Mouse (Mus musculus) heart, embryonic 11.5 days (tissue): Measurements from ENCODE around the gene Lpcat4. TPM values are rescaled to one million over a fixed set of nuclear protein-coding genes. Genes with fewer than 3 reads are reported as not detected.

Experiments
- ATAC-seq: fragments of 200-750 bp; cut with Nextera tagmentation; replicated peaks from 2 replicates; pipeline ENCODE4 v1.8.0; 2017; ENCODE audit warnings: moderate library complexity; ENCODE audit not compliant: insufficient number of reproducible peaks, low FRiP score, low TSS enrichment
- H3K27ac ChIP-seq: fragments of 300-500 bp; sonication (generic); 2 replicates; pipeline ENCODE4 v1.5.1; 2014; ENCODE audit warnings: mild to moderate bottlenecking, low read depth, low read length
- H3K27me3 ChIP-seq: fragments of 300-500 bp; sonication (generic); 2 replicates; pipeline ENCODE4 v1.6.1; 2014; ENCODE audit warnings: mild to moderate bottlenecking, low read length, mixed read lengths; ENCODE audit not compliant: control insufficient read depth, insufficient read depth
- H3K36me3 ChIP-seq: fragments of 300-500 bp; sonication (generic); 2 replicates; pipeline ENCODE4 v1.6.1; 2014; ENCODE audit warnings: mild to moderate bottlenecking, low read length, moderate library complexity, mixed read lengths; ENCODE audit not compliant: control insufficient read depth, insufficient read depth
- H3K4me1 ChIP-seq: fragments of 300-500 bp; sonication (generic); 2 replicates; pipeline ENCODE4 v1.6.1; 2014; ENCODE audit warnings: low read length; ENCODE audit not compliant: control insufficient read depth, insufficient read depth
- H3K4me2 ChIP-seq: fragments of 300-500 bp; sonication (generic); 2 replicates; pipeline ENCODE4 v1.6.1; 2014; ENCODE audit warnings: mild to moderate bottlenecking, moderate library complexity
- H3K4me3 ChIP-seq: fragments of 300-500 bp; sonication (generic); 2 replicates; pipeline ENCODE4 v1.5.1; 2014; ENCODE audit warnings: low read depth, low read length
- H3K9ac ChIP-seq: fragments of 300-500 bp; sonication (generic); 2 replicates; pipeline ENCODE4 v1.6.1; 2014; ENCODE audit warnings: mild to moderate bottlenecking, low read depth, low read length, moderate library complexity
- H3K9me3 ChIP-seq: fragments of 300-500 bp; sonication (generic); replicated peaks from 2 replicates; pipeline ENCODE4 v1.6.1; 2016; ENCODE audit warnings: low read length; ENCODE audit not compliant: control insufficient read depth
- WGBS: fragments of 180-500 bp; shearing (Covaris S2); extraction: QIAGEN DNeasy Blood & Tissue Kit; methylation state at CpG from one replicate; pipeline ENCODE4 v1.1.7; 2014; ENCODE audit not compliant: insufficient replicate concordance; 5-methylcytosine and 5-hydroxymethylcytosine counted together
- polyA plus RNA-seq: library from polyadenylated mRNA; unstranded; fragments of >200 nt; fragmentation: Nextera tagmentation; extraction: Ambion mirVana; gene quantifications from 2 replicates; pipeline ENCODE4 v1.2.1, GENCODE M21; 2014

Lpcat4 gene
- polyA plus RNA-seq, 1 experiment from 2014 or later, result 15.4 TPM

DNA sequence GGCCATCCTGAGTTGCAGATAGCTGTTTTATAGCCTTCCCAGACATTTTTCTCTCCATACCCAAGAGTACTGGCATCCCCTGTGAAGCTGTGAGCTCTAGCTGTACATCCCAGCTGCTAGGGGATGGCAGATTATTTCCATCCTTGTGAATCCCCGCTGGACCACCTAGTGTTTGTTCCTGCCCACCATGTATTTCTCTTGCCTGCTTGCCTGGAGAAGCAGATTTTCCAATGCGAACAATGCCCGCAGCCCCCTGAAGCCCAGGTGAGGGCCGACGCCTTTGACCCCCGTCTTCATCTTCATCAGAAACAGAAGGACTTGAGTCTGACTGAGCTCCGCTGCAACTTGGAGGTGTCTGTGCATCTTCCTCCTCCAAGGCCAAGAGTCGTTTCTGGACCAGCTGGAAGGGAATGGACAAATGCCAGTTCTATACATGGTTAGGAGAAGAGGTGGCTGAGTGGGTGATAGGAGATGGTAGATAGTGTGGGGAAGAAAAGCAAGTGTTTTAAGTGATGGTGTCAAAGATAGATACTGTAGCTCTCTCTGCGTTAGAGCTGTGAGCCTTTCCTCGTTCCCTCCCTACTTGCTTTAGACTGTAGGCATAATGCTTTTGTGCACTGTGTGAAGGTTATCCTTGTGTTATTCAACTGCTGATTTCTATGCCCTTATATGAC, 10.6 kb downstream of the Lpcat4 start:
- Histone ChIP-seq H3K27me3 (no peaks in the 10 kb centered on the region), H3K4me3 (no peak overlapping the region), H3K4me2 (no peak overlapping the region), H3K4me1 (no peaks in the 10 kb centered on the region), H3K27ac (no peak overlapping the region), H3K36me3 (no peaks in the 10 kb centered on the region), H3K9ac (no peak overlapping the region), H3K9me3 (no peaks in the 10 kb centered on the region)
- ATAC-seq, result no peak
- 80% methylated on average over 10 of the region's 10 CpGs for WGBS

DNA sequence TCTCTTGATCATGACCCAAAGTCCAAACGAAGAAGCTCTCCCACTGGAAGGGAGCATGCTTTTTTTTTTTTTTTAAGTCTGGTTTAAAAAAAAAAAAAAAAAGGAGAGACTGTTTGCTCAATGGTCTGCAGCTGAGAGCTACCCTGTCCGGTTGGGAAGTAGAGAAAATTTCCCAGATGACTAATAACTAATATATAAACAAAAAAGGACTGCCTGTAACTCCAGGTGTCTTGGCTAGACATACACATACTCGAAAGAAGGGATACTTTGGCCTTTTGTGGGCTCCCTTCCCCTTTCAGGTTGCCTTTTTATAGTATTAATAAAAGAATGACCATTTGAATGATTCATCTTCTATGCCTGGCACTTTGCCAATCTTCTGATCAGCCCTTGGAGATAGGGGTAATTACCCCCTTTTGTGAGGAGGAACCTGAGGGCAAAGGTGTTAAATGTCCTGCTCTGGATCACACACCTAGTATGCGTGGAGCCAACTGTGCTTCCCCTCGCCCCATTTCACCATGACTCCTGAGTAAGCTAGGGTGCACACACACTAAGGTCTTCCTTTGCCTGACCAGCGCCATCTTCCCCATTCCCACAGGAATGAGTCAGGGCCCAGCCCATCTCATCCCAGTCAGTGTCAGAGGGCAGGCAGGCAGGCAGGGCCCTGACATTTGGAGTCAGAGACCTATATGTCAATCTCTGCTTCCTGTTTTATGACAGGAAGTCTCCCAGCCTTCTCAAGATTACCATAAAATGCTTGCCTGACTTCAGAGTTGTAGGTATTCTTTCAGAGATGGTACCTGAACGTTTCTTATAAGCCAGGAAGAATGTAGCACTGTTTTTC, 15.6 kb downstream of the Lpcat4 start:
- no peaks in the 10 kb centered on the region for H3K27me3 ChIP-seq
- no peak overlapping the region for H3K4me2 ChIP-seq
- no peak overlapping the region for H3K9ac ChIP-seq
- no peak overlapping the region for H3K4me3 ChIP-seq
- no peaks in the 10 kb centered on the region for H3K36me3 ChIP-seq
- H3K4me1 ChIP-seq, result no peaks in the 10 kb centered on the region
- H3K9me3 ChIP-seq, result no peaks in the 10 kb centered on the region
- WGBS, result 75% methylated on average over 7 of the region's 7 CpGs
- H3K27ac ChIP-seq, result no peak overlapping the region
- ATAC-seq, result no peak

DNA sequence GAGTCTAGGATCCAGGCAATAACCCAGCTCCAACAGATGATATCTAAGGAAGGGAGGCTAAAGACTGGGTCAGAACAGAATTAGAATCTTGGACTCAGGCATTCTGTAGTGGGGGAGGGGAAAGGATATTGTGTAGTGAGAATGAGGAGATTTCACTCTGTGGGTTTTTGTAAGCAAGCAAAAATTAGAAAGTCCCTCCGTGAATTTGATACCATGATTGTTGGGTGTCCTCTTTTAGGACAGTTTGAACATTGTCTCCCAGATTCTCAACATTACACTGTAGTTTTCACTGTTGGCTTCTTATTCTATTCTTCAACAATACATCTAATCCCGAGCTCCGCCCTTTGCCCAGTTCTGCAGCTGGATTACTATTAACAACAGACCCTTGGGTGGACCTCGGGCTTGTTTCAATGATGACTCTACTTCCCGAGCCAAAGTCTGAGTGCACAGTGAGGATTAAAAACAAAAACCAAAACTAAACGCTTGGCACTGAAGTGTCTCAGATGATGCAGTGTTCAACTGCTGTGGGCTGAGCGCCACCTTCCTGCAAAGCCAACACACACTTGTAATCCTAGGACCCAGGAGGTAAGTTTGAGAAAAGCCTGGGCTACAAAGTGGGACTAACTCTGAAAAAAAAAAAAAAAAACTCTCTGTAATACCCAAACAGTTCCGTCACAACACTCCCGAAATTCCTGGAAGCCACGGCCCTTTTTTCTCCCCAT, 20.1 kb downstream of the Lpcat4 start, which contains the start of gene Nutm1:
Gene Nutm1, minus strand, starts transcription at position 51 of the 722 bp plus-strand sequence.
- Histone ChIP-seq H3K27me3 (no peaks in the 10 kb centered on the region), H3K4me2 (no peak within 1 kb of the TSS), H3K4me1 (no peaks in the 10 kb centered on the region), H3K27ac (no peak within 1 kb of the TSS), H3K36me3 (no peaks in the 10 kb centered on the region), H3K9me3 (no peaks in the 10 kb centered on the region), H3K4me3 (no peak within 1 kb of the TSS), H3K9ac (no peak within 1 kb of the TSS)
- ATAC-seq, result no peak
- WGBS, result 72% methylated on average over 10 of the region's 10 CpGs

DNA sequence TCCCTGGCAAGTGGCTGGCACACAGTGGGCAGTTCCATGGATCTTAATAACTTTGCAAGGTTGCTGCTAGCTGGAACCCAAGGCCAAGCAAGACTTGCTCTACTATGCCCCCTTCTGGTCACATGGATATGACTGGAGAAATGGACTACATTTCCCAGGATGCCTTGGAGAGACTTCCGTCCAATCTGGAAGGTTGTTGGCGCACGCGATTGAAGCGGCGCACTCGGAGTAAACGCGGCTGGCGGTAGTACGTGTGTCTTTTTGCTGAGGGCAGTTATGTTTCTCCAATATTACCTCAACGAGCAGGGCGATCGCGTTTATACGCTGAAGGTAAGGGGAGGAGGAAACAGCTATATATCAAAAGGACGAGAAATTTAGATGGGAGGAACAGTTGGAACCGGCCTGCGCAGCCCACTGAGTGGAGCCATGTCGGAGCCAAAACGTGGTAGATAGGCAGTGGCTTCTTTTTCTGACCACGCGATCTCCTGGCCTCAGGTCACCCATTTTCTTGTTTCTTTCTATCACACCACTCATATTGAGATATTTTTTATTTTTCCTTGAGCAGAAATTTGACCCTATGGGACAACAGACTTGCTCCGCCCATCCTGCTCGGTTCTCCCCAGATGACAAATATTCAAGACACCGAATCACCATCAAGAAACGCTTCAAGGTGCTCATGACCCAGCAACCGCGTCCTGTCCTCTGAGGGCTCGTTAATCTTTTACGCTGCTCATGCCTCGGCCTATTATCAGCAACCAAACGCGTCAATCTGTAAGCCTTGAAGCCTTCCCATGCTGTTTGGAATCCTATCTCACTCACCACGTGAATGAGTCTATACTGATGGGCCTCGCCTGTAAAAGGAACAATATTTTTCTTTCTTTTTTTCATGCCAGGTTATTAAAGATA, 22.7 kb downstream of the Lpcat4 start, which contains the start of gene Nop10:
Gene Nop10, plus strand, starts transcription at position 179 of the 906 bp plus-strand sequence.
- H3K4me1 ChIP-seq, result no peaks in the 10 kb centered on the region
- H3K27me3 ChIP-seq, result no peaks in the 10 kb centered on the region
- H3K27ac ChIP-seq, result peak within 1 kb of the TSS; percentile 43; the same call in 1 of the 2 replicates
- peak; percentile 44; the same call in 1 of the 2 replicates for ATAC-seq
- WGBS, result under 1% methylated on average over 36 of the region's 36 CpGs
- peak within 1 kb of the TSS; percentile 82 for H3K9ac ChIP-seq
- peak within 1 kb of the TSS; percentile 70 for H3K4me3 ChIP-seq
- H3K36me3 ChIP-seq, result no peaks in the 10 kb centered on the region
- peak within 1 kb of the TSS; percentile 76 for H3K4me2 ChIP-seq
- no peaks in the 10 kb centered on the region for H3K9me3 ChIP-seq

DNA sequence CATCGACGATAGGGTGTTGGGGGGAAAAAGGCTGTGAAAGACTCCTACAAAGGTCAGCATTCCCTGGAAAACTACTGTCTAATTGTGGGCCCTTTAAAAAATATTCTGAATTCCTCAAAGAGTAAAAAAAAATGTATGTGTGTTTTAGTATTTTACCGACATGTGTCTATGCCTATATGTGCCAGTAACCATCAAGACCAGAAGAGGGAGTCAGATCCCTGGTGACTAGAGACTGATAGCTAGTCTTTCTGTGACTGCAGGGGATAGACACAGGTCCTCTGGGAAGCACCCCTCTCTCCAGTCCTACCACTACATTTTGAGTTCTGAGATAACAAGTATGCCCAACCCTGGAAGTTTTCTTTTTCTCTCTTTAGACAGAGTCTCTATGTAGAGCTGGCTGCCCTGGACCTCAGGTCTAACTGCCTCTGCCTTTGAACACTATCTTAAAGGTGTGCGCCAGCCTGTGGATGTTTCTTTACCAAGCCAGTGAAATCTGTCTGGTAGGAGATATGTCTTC, 23.6 kb downstream of the Lpcat4 start:
- peak overlapping the region; percentile 76 for H3K4me2 ChIP-seq
- ATAC-seq, result no peak
- peak overlapping the region; percentile 70 for H3K4me3 ChIP-seq
- H3K4me1 ChIP-seq, result no peaks in the 10 kb centered on the region
- peak overlapping the region; percentile 82 for H3K9ac ChIP-seq
- WGBS, result 31% methylated on average over 4 of the region's 4 CpGs
- H3K27me3 ChIP-seq, result no peaks in the 10 kb centered on the region
- no peaks in the 10 kb centered on the region for H3K9me3 ChIP-seq
- H3K36me3 ChIP-seq, result no peaks in the 10 kb centered on the region
- no peak overlapping the region for H3K27ac ChIP-seq

DNA sequence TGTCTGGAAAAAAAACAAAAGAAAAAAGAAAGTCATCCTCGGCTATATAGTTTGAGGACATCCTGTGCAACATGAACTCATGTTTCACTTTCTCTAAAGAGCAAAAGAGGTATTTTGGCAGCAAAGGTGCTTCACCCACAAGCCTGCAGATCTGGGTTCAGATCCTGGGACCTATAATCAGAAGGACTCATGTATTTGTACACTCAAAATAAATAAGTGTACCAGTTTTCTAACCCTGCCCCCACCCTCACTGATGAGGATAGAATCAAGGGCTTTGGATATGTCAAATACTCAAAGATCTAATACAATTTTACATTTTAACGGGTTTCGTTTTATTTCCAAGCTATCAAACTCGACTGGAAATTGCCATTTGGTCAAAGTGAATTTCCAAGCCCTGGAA, 25.1 kb downstream of the Lpcat4 start:
- no peaks in the 10 kb centered on the region for H3K9me3 ChIP-seq
- WGBS, result 69% methylated on average over 4 of the region's 4 CpGs
- no peaks in the 10 kb centered on the region for H3K36me3 ChIP-seq
- H3K9ac ChIP-seq, result no peak overlapping the region
- H3K4me1 ChIP-seq, result no peaks in the 10 kb centered on the region
- H3K27me3 ChIP-seq, result no peaks in the 10 kb centered on the region
- no peak overlapping the region for H3K27ac ChIP-seq
- no peak for ATAC-seq
- H3K4me3 ChIP-seq, result no peak overlapping the region
- no peak overlapping the region for H3K4me2 ChIP-seq

DNA sequence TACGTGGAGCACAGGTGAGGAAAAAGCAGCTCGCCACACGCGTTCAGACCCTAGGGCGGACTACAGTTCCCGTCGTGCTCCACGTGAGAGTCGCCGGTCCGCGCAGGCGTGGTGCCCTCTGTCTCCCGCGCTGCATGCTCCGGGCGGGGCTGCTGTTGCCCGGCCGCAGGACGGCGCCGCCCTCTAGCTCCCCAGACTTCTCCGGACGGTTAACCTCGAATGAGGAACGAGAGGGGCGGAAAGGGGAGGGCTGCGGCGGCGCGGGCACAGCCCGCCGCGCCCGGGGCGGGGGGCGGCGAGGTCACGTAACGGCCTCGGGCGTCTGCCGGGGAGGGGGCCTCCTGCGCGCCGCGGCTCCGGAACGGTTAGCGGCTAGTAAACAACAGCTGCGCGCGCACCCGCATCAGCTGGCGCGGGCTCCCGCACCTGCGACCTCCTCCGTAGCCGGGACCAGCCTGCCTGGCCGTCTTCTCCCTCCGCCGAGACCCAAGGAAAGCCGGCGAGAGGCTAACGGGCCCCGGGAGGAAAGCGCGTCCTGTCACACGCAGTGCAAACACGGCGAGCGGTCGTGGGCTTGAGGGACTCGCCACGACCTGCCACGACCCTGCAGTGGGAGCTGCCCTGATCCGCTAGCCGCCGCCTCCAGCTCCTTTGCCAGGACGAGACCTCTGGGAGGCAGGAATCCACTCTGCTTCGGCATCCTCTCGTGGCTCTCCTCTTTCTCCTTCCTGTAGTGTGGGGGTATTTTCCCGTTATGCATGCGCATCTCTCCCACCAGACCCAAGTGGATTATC, 26.4 kb downstream of the Lpcat4 start, which contains the start of gene Slc12a6:
Gene Slc12a6, plus strand, starts transcription at position 378 of the 794 bp plus-strand sequence.
- H3K4me1 ChIP-seq, result no peaks in the 10 kb centered on the region

More for the DNA sequence above, 26.4 kb downstream of the Lpcat4 start, which contains the start of gene Slc12a6:
- H3K4me2 ChIP-seq, result peak within 1 kb of the TSS; percentile 91
- H3K27me3 ChIP-seq, result no peaks in the 10 kb centered on the region
- peak within 1 kb of the TSS; percentile 88 for H3K9ac ChIP-seq
- no peaks in the 10 kb centered on the region for H3K9me3 ChIP-seq
- under 1% methylated on average over 81 of the region's 85 CpGs for WGBS
- peak within 1 kb of the TSS; percentile 85 for H3K4me3 ChIP-seq
- ATAC-seq, result peak; percentile 94
- H3K27ac ChIP-seq, result peak within 1 kb of the TSS; percentile 91
- no peaks in the 10 kb centered on the region for H3K36me3 ChIP-seq
